Mouse (Mus musculus) liver, adult 2 months (tissue): ENCODE measurements around the gene Rab22a. TPM values are rescaled to one million over a fixed set of nuclear protein-coding genes. Genes with fewer than 3 reads are reported as not detected.

Experiments used
- DNase-seq: peaks from one replicate; pipeline ENCODE4 v3.0.0-alpha.2; 2011; ENCODE audit warnings: low read depth, low spot score; ENCODE audit errors: extremely low read depth
- H3K27ac ChIP-seq: fragments of 200-500 bp; replicated peaks from 2 replicates; pipeline ENCODE4 v1.5.1; 2012; ENCODE audit warnings: low read depth, mild to moderate bottlenecking, control low read depth, inconsistent platforms, low read length; ENCODE audit not compliant: insufficient read depth
- H3K27me3 ChIP-seq: fragments of 200-500 bp; 2 replicates; pipeline ENCODE4 v1.6.1; 2012; ENCODE audit warnings: mild to moderate bottlenecking, moderate library complexity, low read length, inconsistent platforms; ENCODE audit not compliant: control insufficient read depth, insufficient read depth
- H3K36me3 ChIP-seq: fragments of 200-500 bp; 2 replicates; pipeline ENCODE4 v1.6.1; 2012; ENCODE audit warnings: low read length, inconsistent platforms; ENCODE audit not compliant: control insufficient read depth, insufficient read depth
- H3K4me1 ChIP-seq: fragments of 200-500 bp; 2 replicates; pipeline ENCODE4 v1.6.1; 2011; ENCODE audit warnings: low read length; ENCODE audit not compliant: control insufficient read depth, insufficient read depth
- H3K4me3 ChIP-seq: fragments of 200-500 bp; 2 replicates; pipeline ENCODE4 v1.5.1; 2011; ENCODE audit warnings: low read depth, mild to moderate bottlenecking, control low read depth, low read length, moderate library complexity; ENCODE audit not compliant: insufficient read depth
- H3K79me2 ChIP-seq: fragments of 200-500 bp; 2 replicates; pipeline ENCODE4 v1.6.1; 2012; ENCODE audit warnings: inconsistent platforms, mild to moderate bottlenecking, low read length, moderate library complexity; ENCODE audit not compliant: control insufficient read depth, insufficient read depth
- H3K9ac ChIP-seq: fragments of 200-500 bp; 2 replicates; pipeline ENCODE4 v1.6.1; 2012; ENCODE audit warnings: low read depth, mild to moderate bottlenecking, control low read depth, inconsistent platforms, low read length
- CTCF ChIP-seq: fragments of 200-500 bp; IDR thresholded peaks from 2 replicates; pipeline ENCODE4 v1.5.1; 2011; ENCODE audit warnings: low read depth, low read length, control low read depth
- POLR2A ChIP-seq: fragments of 200-500 bp; IDR thresholded peaks from 2 replicates; pipeline ENCODE4 v1.6.1; 2011; ENCODE audit warnings: low read length, control low read depth; ENCODE audit not compliant: insufficient read depth; ENCODE audit errors: extremely low read depth
- WGBS: fragments of 180-500 bp; shearing (Covaris S2); methylation state at CpG from one replicate; pipeline ENCODE4 v1.1.7; 2018; 5-methylcytosine and 5-hydroxymethylcytosine counted together
- polyA plus RNA-seq: library from polyadenylated mRNA; depleted of rRNA; stranded (reverse); fragments of >200 nt; gene quantifications from 2 replicates; pipeline ENCODE4 v1.2.3, GENCODE M21; 2012; rRNA removed
- total RNA-seq: library from RNA; depleted of rRNA; stranded (reverse); fragments of >200 nt; gene quantifications from 2 replicates; pipeline ENCODE4 v1.2.3, GENCODE M21; 2014; rRNA removed

Gene Rab22a
- 8.6 and 11.0 TPM in 2 replicates for total RNA-seq
- 20.2 and 25.1 TPM in 2 replicates for polyA plus RNA-seq

DNA sequence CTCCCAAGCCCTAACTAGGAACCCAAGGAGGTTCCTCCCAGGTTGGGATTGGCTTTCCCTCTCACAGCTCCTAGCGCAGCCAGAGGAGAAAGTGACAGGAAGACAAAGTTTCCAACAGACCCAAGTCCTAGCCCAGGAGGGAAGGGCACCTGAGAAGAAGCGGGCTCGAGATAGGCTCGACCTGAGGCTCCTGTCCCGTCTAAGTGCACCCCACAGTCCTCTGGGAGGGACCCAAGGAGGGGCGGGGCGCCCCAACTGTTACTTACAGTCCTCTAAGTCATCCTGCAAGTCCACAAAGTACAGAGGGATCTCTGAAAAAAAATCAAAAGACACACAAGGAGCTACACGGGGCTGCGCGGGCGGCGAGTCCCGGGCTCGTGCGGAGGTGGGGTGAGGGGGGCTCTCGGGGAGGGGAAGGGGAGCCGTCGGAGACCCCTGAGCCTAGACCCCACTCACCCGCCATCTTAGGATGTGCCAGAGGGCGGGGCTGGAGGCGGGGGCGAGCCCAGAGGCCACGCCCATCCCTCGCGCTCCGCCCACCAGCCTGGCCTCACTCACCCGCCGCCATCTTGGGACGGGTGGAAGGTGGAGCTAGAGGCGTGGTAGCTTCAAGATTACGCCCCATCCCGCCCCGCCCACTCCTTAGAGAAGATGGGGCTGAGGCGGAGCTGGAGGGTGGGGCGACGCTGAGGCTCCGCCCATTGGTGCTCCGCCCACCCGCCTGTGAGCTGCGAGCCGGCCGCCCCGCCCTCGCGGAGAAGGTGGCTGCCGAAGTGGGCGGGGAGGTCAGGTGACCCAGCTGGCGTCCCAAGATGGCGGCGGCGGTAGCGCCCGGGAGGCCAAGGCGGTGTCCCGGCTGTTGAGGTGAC is at the start of gene Rab22a:
Gene Rab22a (plus strand): TSS at position 704 of the 869 bp plus-strand sequence.
- under 1% methylated on average over 48 of the region's 55 CpGs for WGBS
- H3K4me1 ChIP-seq: peaks cover 13% of the 10 kb centered on the region

DNA sequence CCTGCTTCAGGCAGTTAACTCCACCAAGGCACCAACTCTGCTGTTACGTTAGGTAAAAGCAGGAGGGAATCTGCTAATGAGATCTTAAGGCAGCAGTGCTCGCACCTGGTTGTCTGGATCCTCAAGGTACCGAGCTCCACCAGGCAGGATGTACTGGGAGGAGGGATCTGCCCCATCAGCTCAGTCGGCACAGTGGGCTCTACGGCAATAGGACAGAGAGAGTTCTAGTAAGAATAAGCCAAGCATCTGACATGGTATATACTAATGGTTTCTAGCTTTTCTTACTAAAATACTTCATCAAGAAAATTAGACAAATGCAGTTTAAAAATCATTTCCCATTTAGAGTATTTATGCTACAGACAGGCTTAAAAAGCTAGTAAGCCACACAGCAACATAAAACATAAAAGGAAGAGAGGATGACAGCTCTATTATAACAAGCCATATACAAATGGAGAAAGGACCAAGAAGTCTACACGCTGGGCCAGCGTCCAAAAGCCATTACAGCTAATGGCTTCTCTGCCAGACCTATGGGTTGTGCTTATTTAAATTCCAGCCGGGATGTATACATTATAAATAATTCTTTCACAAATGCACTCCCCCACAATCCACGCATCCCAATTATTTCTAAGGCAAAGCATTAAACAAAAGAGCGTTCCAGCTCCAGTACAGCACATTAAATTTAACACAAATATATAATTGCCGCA is 44.0 kb upstream of the Rab22a start:
- no peak for DNase-seq
- H3K27ac ChIP-seq: no peak overlapping the region
- TF ChIP-seq POLR2A: no peak
- no peak for TF ChIP-seq CTCF
- peaks cover 2% of the 10 kb centered on the region; the same call in 1 of the 2 replicates for H3K36me3 ChIP-seq
- no peaks in the 10 kb centered on the region for H3K27me3 ChIP-seq
- H3K79me2 ChIP-seq: no peaks in the 10 kb centered on the region
- H3K4me1 ChIP-seq: no peaks in the 10 kb centered on the region
- no peak overlapping the region for H3K4me3 ChIP-seq
- no peak overlapping the region for H3K9ac ChIP-seq
- 95% methylated on average over 11 of the region's 11 CpGs for WGBS

More for the DNA sequence above, at the start of gene Rab22a:
- H3K9ac ChIP-seq: peak within 1 kb of the TSS; percentile 97
- H3K27ac ChIP-seq: peak within 1 kb of the TSS; percentile 65
- H3K79me2 ChIP-seq: peaks cover 26% of the 10 kb centered on the region
- TF ChIP-seq CTCF (no peak), POLR2A (0 out of 2 replicates have a peak, but pooled peaks have one; percentile 63)
- H3K36me3 ChIP-seq: no peaks in the 10 kb centered on the region
- no peaks in the 10 kb centered on the region for H3K27me3 ChIP-seq
- DNase-seq: peak; percentile 88
- peak within 1 kb of the TSS; percentile 94 for H3K4me3 ChIP-seq

GRCm38 (mm10) chr2:173616156-173616555 is 43.4 kb upstream of the Rab22a start:
- DNase-seq: no peak
- 91% methylated on average over 7 of the region's 7 CpGs for WGBS
- Histone ChIP-seq H3K4me1 (no peaks in the 10 kb centered on the region), H3K27ac (no peak overlapping the region), H3K27me3 (no peaks in the 10 kb centered on the region), H3K79me2 (no peaks in the 10 kb centered on the region), H3K9ac (no peak overlapping the region), H3K4me3 (no peak overlapping the region), H3K36me3 (peaks cover 2% of the 10 kb centered on the region; the same call in 1 of the 2 replicates)
- TF ChIP-seq CTCF (no peak), POLR2A (no peak)

DNA sequence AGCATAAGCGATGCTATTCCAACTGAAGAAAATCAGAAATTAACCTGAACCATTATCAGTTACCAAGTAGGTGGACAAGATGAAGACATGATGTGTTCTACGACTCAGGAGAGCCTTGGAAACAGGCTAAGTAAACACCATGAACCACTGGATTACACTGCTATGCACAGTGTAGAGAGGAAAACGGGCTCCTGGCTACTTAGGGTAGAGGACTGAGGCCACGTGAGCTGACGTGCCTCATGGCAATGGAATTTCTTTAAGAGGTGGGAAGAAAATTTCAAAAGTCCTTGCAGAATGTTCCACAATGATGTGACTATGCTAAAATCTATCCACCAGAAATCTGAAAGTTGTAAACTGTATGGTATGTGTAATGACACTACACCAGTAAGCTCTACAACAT is 40.4 kb upstream of the Rab22a start:
- no peak overlapping the region for H3K4me3 ChIP-seq

DNA sequence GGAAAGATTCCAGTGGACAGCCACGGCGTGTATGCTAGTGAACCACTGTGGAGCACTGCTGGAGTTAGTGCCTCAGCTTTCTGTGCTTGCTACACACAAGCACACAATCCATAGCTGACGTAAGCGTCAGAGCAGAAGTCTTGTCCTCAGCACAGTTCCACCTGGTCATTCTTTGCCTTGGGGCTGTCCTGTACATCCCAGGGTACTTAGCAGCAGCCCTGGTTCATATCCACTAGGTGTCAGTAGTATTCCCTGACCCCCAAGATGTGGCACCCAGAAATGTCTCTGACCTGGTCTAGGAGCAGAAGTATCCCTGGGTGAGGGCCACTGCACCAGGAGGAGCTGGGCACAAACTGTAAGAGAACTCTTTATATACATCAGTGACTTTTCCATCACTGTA is 38.9 kb upstream of the Rab22a start:
- no peak overlapping the region for H3K27ac ChIP-seq
- no peaks in the 10 kb centered on the region for H3K36me3 ChIP-seq
- H3K4me3 ChIP-seq: no peak overlapping the region
- TF ChIP-seq CTCF (0 out of 2 replicates have a peak, but pooled peaks have one; percentile 3), POLR2A (no peak)
- no peaks in the 10 kb centered on the region for H3K79me2 ChIP-seq
- WGBS: 93% methylated on average over 4 of the region's 4 CpGs
- no peaks in the 10 kb centered on the region for H3K27me3 ChIP-seq
- DNase-seq: no peak
- H3K9ac ChIP-seq: no peak overlapping the region
- H3K4me1 ChIP-seq: no peaks in the 10 kb centered on the region

More for the DNA sequence above, 40.4 kb upstream of the Rab22a start:
- no peaks in the 10 kb centered on the region for H3K79me2 ChIP-seq
- DNase-seq: no peak
- H3K27ac ChIP-seq: no peak overlapping the region
- H3K27me3 ChIP-seq: no peaks in the 10 kb centered on the region
- no peak overlapping the region for H3K9ac ChIP-seq
- H3K4me1 ChIP-seq: no peaks in the 10 kb centered on the region
- no peak for TF ChIP-seq CTCF
- no peak for TF ChIP-seq POLR2A
- H3K36me3 ChIP-seq: peaks cover 2% of the 10 kb centered on the region; the same call in 1 of the 2 replicates
- 96% methylated on average over 5 of the region's 5 CpGs for WGBS
